Comparison of ENCODE assay signal across 8 mouse cellular contexts in genomic region chr7:19282791-19283405, GRCm38 (mm10). TPM values are rescaled to one million over a fixed set of nuclear protein-coding genes. Genes with fewer than 3 reads are reported as not detected.
DNase-seq lines count a peak whose midpoint lies in the region; ATAC-seq and TF ChIP-seq lines count a peak whose summit lies in the region.

No protein-coding gene starts in this region.

- peak overlapping the region; percentile 58 for H3K4me3 ChIP-seq in heart, embryonic 15.5 days
- peak overlapping the region; percentile 91 for H3K4me3 ChIP-seq in megakaryocyte, embryonic 14.5 days (replicated peaks)
- peak overlapping the region; percentile 67 for H3K4me3 ChIP-seq in small intestine, adult 2 months (ENCODE audit: low read depth, low read length)

- no peaks in the 10 kb centered on the region for H3K36me3 ChIP-seq in heart, embryonic 15.5 days
- no peaks in the 10 kb centered on the region for H3K36me3 ChIP-seq in megakaryocyte, embryonic 14.5 days (replicated peaks; ENCODE audit: low read length)
- no peaks in the 10 kb centered on the region for H3K36me3 ChIP-seq in small intestine, adult 2 months (ENCODE audit: control insufficient read depth, insufficient read depth, low read length)

- intact Hi-C loops in gastrocnemius, postnatal 36 days (cut with DNase I), result loop anchor here (2.0 to 5.0 kb wide), 3 partner anchors 16 to 106 kb away; partner anchors contain the start of gene Eml2

- no peak overlapping the region; the same call in 1 of the 2 replicates for H3K9ac ChIP-seq in heart, embryonic 15.5 days

- TF ChIP-seq CTCF in Patski (IDR thresholded peaks at IDR 0.05), result no peak
- no peak for TF ChIP-seq CTCF in small intestine, adult 2 months (IDR thresholded peaks at IDR 0.05; ENCODE audit: extremely low read depth, insufficient read length, insufficient replicate concordance, low read depth, low read length)

- CTCF ChIA-PET in Patski (lab: Charles Lee), result interaction anchor here (1.0 to 1.5 kb wide), 4 partner anchors 11 to 104 kb away, joined by 3 read pairs; no protein-coding TSS in a partner anchor

- H3K4me2 ChIP-seq in heart, embryonic 15.5 days, result peak overlapping the region; percentile 98

- WGBS in heart, embryonic 15.5 days, result 1% methylated on average over 35 of the region's 35 CpGs
- under 1% methylated on average over 34 of the region's 35 CpGs for WGBS in small intestine, adult 2 months

- H3K4me1 ChIP-seq in heart, embryonic 15.5 days (replicated peaks), result peaks cover 20% of the 10 kb centered on the region
- peaks cover 36% of the 10 kb centered on the region for H3K4me1 ChIP-seq in megakaryocyte, embryonic 14.5 days
- peaks cover 19% of the 10 kb centered on the region for H3K4me1 ChIP-seq in small intestine, adult 2 months (ENCODE audit: control insufficient read depth, insufficient read depth, insufficient read length, low read length)

- no peak overlapping the region for H3K27ac ChIP-seq in heart, embryonic 15.5 days
- no peak overlapping the region for H3K27ac ChIP-seq in small intestine, adult 2 months (ENCODE audit: insufficient read depth, low read depth, low read length)

- in situ Hi-C loops in Patski (cut with MboI; ENCODE audit: low pct_unique_long_range_greater_than_20kb), result loop anchor here (5.0 to 10.0 kb wide), 2 partner anchors 51 to 118 kb away; partner anchors contain the start of gene Gipr

- no peak for TF ChIP-seq POLR2A in small intestine, adult 2 months (IDR thresholded peaks at IDR 0.05; ENCODE audit: low read depth, low read length)

- POLR2A ChIA-PET in Patski (lab: Charles Lee), result no interaction called here

- H3K9me3 ChIP-seq in heart, embryonic 15.5 days (replicated peaks), result no peaks in the 10 kb centered on the region
- no peaks in the 10 kb centered on the region for H3K9me3 ChIP-seq in megakaryocyte, embryonic 14.5 days

- peak; percentile 53 for ATAC-seq in Patski
- peak; percentile 63 for ATAC-seq in heart, embryonic 15.5 days (replicated peaks; ENCODE audit: insufficient number of reproducible peaks, insufficient read depth, low FRiP score, low read depth)

- DNase-seq in gastrocnemius, adult 18-20 months (ENCODE audit: low spot score), result peak; percentile 51
- DNase-seq in gastrocnemius, postnatal 36 days, result no peak
- no peak for DNase-seq in Patski (ENCODE audit: low read depth, low spot score)
- peak; percentile 72 for DNase-seq in embryo, embryonic 10.5 days (ENCODE audit: low spot score)
- peak; percentile 51 to 87 for DNase-seq in kidney, postnatal 36 days

- peaks cover 10% of the 10 kb centered on the region for H3K27me3 ChIP-seq in Patski
- H3K27me3 ChIP-seq in heart, embryonic 15.5 days, result peaks cover 63% of the 10 kb centered on the region
- H3K27me3 ChIP-seq in megakaryocyte, embryonic 14.5 days (replicated peaks), result peaks cover 61% of the 10 kb centered on the region
- H3K27me3 ChIP-seq in small intestine, adult 2 months (ENCODE audit: control insufficient read depth, insufficient read depth, low read length), result peaks cover 21% of the 10 kb centered on the region

RNA-seq across cellular contexts. Expression of gene Rtn2, which starts 0.5 kb away (rescaled TPM):
- 1,000 to 10,000 TPM; 1,025 to 1,102 TPM for total RNA-seq in gastrocnemius, adult 18-20 months (2021)
- total RNA-seq in gastrocnemius, postnatal 36 days (2021), result 1,000 to 10,000 TPM in 1 of 2 experiments, 100 to 1,000 TPM in 1; 974 to 1,054 TPM
- 4.0 TPM for polyA plus RNA-seq in Patski (2021)
- 27.2 TPM in 2 replicates for polyA plus RNA-seq in heart, embryonic 15.5 days (2015; fragmentation: Nextera tagmentation; extraction: Ambion mirVana)
- 6.1 and 8.4 TPM in 2 replicates for polyA plus RNA-seq in megakaryocyte, embryonic 14.5 days (2012; ENCODE audit: insufficient read depth, low replicate concordance)
- 6.7 and 11.7 TPM in 2 replicates for polyA plus RNA-seq in small intestine, adult 2 months (2012; rRNA removed)

RNA-seq across cellular contexts. Expression of gene Ppm1n, which starts 3.0 kb away (rescaled TPM):
- under 1 TPM; 0.30 to 0.36 TPM for total RNA-seq in gastrocnemius, adult 18-20 months (2021)
- total RNA-seq in gastrocnemius, postnatal 36 days (2021), result under 1 TPM in 1 of 2 experiments, not detected in 1; 0.35 TPM
- polyA plus RNA-seq in Patski (2021), result 0.14 TPM
- polyA plus RNA-seq in heart, embryonic 15.5 days (2015; fragmentation: Nextera tagmentation; extraction: Ambion mirVana), result 0.11 and 0.16 TPM in 2 replicates
- not detected in 2 replicates for polyA plus RNA-seq in megakaryocyte, embryonic 14.5 days (2012; ENCODE audit: insufficient read depth, low replicate concordance)
- polyA plus RNA-seq in small intestine, adult 2 months (2012; rRNA removed), result 1.8 and 11.8 TPM in 2 replicates

RNA-seq across cellular contexts. Expression of gene Vasp, which starts 11.3 kb away (rescaled TPM):
- 10 to 100 TPM; 11.6 to 22.2 TPM for total RNA-seq in gastrocnemius, adult 18-20 months (2021)
- total RNA-seq in gastrocnemius, postnatal 36 days (2021), result 10 to 100 TPM; 15.9 to 20.6 TPM
- polyA plus RNA-seq in Patski (2021), result 142 TPM
- 81.2 and 81.6 TPM in 2 replicates for polyA plus RNA-seq in heart, embryonic 15.5 days (2015; fragmentation: Nextera tagmentation; extraction: Ambion mirVana)
- polyA plus RNA-seq in megakaryocyte, embryonic 14.5 days (2012; ENCODE audit: insufficient read depth, low replicate concordance), result 828 and 2,423 TPM in 2 replicates
- polyA plus RNA-seq in small intestine, adult 2 months (2012; rRNA removed), result 183 and 517 TPM in 2 replicates

RNA-seq across cellular contexts. Expression of gene Fosb, which starts 27.0 kb away (rescaled TPM):
- total RNA-seq in gastrocnemius, adult 18-20 months (2021), result 1 to 10 TPM in 1 of 2 experiments, under 1 TPM in 1; 0.57 to 2.5 TPM
- total RNA-seq in gastrocnemius, postnatal 36 days (2021), result under 1 TPM; 0.15 to 0.31 TPM
- polyA plus RNA-seq in Patski (2021), result 72.9 TPM
- 0.20 and 0.47 TPM in 2 replicates for polyA plus RNA-seq in heart, embryonic 15.5 days (2015; fragmentation: Nextera tagmentation; extraction: Ambion mirVana)
- 12.9 and 33.1 TPM in 2 replicates for polyA plus RNA-seq in megakaryocyte, embryonic 14.5 days (2012; ENCODE audit: insufficient read depth, low replicate concordance)
- polyA plus RNA-seq in small intestine, adult 2 months (2012; rRNA removed), result 1.7 and 16.7 TPM in 2 replicates

RNA-seq across cellular contexts. Expression of gene Opa3, which starts 54.8 kb away (rescaled TPM):
- 10 to 100 TPM; 41.3 to 47.1 TPM for total RNA-seq in gastrocnemius, adult 18-20 months (2021)
- 10 to 100 TPM; 36.9 to 39.9 TPM for total RNA-seq in gastrocnemius, postnatal 36 days (2021)
- 39.2 TPM for polyA plus RNA-seq in Patski (2021)
- 33.8 and 37.9 TPM in 2 replicates for polyA plus RNA-seq in heart, embryonic 15.5 days (2015; fragmentation: Nextera tagmentation; extraction: Ambion mirVana)
- polyA plus RNA-seq in megakaryocyte, embryonic 14.5 days (2012; ENCODE audit: insufficient read depth, low replicate concordance), result 7.3 and 11.6 TPM in 2 replicates
- 17.1 and 34.6 TPM in 2 replicates for polyA plus RNA-seq in small intestine, adult 2 months (2012; rRNA removed)

Comparison
In these comparisons a context has a peak if more than half of its experiments do, and no peak if none do; other contexts are left out.
1. DNase-seq: peak in gastrocnemius, adult 18-20 months (single experiment), embryo, embryonic 10.5 days (single experiment) and kidney, postnatal 36 days (2 of 2); none in gastrocnemius, postnatal 36 days (0 of 2) and Patski (single experiment).
2. Peak in every context shown above with its lines, with median percentiles within 50 percentile points of each other: H3K4me3 ChIP-seq.